Mouse (Mus musculus) hindbrain, embryonic 11.5 days (tissue): Measurements from ENCODE around the gene AC134908.4. TPM values are rescaled to one million over a fixed set of nuclear protein-coding genes. Genes with fewer than 3 reads are reported as not detected.

ENCODE experiments used
- ATAC-seq: fragments of 200-750 bp; cut with Nextera tagmentation; 2 replicates; pipeline ENCODE4 v1.8.0; 2017; ENCODE audit warnings: mild to moderate bottlenecking, moderate TSS enrichment, moderate library complexity; ENCODE audit not compliant: low FRiP score
- DNase-seq: peaks from one replicate; pipeline ENCODE4 v3.0.0-alpha.2; 2015; ENCODE audit warnings: low spot score
- H3K27ac ChIP-seq: fragments of 300-500 bp; sonication (generic); 2 replicates; pipeline ENCODE4 v1.5.1; 2014; ENCODE audit warnings: mild to moderate bottlenecking, low read depth, low read length
- H3K27me3 ChIP-seq: fragments of 300-500 bp; sonication (generic); 2 replicates; pipeline ENCODE4 v1.6.1; 2014; ENCODE audit warnings: mild to moderate bottlenecking, low read length, moderate library complexity, mixed read lengths; ENCODE audit not compliant: control insufficient read depth, insufficient read depth
- H3K36me3 ChIP-seq: fragments of 300-500 bp; sonication (generic); 2 replicates; pipeline ENCODE4 v1.6.1; 2014; ENCODE audit warnings: mild to moderate bottlenecking, low read length, moderate library complexity, mixed read lengths; ENCODE audit not compliant: control insufficient read depth, insufficient read depth
- H3K4me1 ChIP-seq: fragments of 300-500 bp; sonication (generic); replicated peaks from 2 replicates; pipeline ENCODE4 v1.6.1; 2014; ENCODE audit warnings: low read length, mixed read lengths; ENCODE audit not compliant: control insufficient read depth, insufficient read depth
- H3K4me2 ChIP-seq: fragments of 300-500 bp; sonication (generic); replicated peaks from 2 replicates; pipeline ENCODE4 v1.6.1; 2014; ENCODE audit warnings: mild to moderate bottlenecking, low read depth, low read length
- H3K4me3 ChIP-seq: fragments of 300-500 bp; sonication (generic); 2 replicates; pipeline ENCODE4 v1.5.1; 2014; ENCODE audit warnings: low read depth, low read length
- H3K9ac ChIP-seq: fragments of 300-500 bp; sonication (generic); 2 replicates; pipeline ENCODE4 v1.6.1; 2014; ENCODE audit warnings: low read depth, low read length
- H3K9me3 ChIP-seq: fragments of 300-500 bp; sonication (generic); 2 replicates; pipeline ENCODE4 v1.6.1; 2016; ENCODE audit warnings: low read length; ENCODE audit not compliant: control insufficient read depth
- WGBS: fragments of 180-500 bp; shearing (Covaris S2); extraction: QIAGEN DNeasy Blood & Tissue Kit; methylation state at CpG from one replicate; pipeline ENCODE4 v1.1.7; 2014; 5-methylcytosine and 5-hydroxymethylcytosine counted together
- polyA plus RNA-seq: library from polyadenylated mRNA; unstranded; fragments of >200 nt; fragmentation: Nextera tagmentation; extraction: Ambion mirVana; gene quantifications from 2 replicates; pipeline ENCODE4 v1.2.1, GENCODE M21; 2014

The AC134908.4 gene
- polyA plus RNA-seq, 1 experiment from 2014 or later: 0.56 TPM

DNA sequence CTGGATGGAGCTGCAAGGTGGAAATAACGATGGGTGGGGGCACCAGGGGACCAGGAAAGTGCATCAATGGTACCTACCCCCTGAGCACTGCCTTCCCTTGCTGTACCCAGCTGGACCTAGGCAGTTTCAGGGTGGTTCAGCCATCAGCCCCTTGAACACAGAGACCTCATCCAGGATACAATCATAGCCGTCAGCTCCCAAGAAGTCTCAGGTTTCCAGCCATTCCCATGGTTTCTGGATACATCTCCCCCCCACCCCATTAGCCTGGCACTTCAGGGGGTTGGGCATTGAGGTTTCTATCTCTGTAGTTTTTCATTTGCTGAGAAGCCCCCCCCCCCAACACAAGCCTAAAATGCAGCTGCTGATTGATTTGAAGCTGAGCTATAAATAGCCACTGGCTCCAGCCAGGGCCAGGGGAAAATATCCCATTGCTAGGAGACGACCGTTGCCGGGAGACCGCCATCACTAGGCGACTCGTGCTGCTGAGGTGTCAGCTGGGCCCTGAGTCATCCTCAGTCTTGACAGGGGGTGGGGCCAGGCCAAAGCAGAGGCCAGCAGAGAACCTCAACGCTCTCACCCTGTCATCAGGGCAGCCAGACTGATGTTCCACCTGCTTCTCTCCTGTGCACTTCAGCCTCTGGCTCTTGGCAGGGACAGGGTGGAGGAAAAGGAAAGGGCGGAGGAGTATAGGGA lies 7.5 kb upstream of the AC134908.4 start:
- H3K27ac ChIP-seq: peak overlapping the region; percentile 83
- H3K9me3 ChIP-seq: no peaks in the 10 kb centered on the region
- H3K4me1 ChIP-seq: peaks cover 12% of the 10 kb centered on the region; the same call in 1 of the 2 replicates
- no peak overlapping the region; the same call in 1 of the 2 replicates for H3K4me3 ChIP-seq
- no peaks in the 10 kb centered on the region for H3K36me3 ChIP-seq
- DNase-seq (peak; percentile 95), ATAC-seq (peak; percentile 95)
- H3K27me3 ChIP-seq: no peaks in the 10 kb centered on the region
- H3K9ac ChIP-seq: peak overlapping the region; percentile 36; the same call in 1 of the 2 replicates
- peak overlapping the region; percentile 16 for H3K4me2 ChIP-seq
- WGBS: 12% methylated on average over 10 of the region's 10 CpGs

DNA sequence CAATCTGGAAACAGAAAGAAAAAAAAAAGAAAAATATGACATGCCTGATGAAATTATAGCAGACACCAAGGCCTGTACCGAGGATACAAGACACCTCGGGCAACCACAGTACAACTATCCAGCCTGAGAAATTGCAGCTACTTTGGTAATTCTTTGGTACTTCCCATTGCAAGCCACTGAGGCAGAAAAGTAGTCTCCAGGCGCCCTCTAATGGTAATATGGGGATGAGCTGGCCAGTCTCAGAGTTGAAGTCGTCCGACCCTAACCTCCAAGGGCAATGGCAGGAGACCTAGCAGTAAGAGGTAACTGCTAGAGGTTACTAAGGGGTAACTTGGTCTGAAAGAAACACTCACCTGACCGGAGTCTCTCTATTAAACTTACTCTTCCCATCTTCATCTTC lies 5.6 kb upstream of the AC134908.4 start:
- no peak for ATAC-seq
- peaks cover 15% of the 10 kb centered on the region for H3K4me1 ChIP-seq
- 9% methylated on average over 6 of the region's 6 CpGs for WGBS

GRCm38 (mm10) chr17:25796951-25797369 lies 1.5 kb upstream of the AC134908.4 start, which contains the start of gene Metrn:
Metrn (minus strand) TSS chr17:25797136.
- Histone ChIP-seq H3K27ac (peak within 1 kb of the TSS; percentile 94), H3K4me2 (peak within 1 kb of the TSS; percentile 95), H3K4me1 (peaks cover 18% of the 10 kb centered on the region), H3K9me3 (no peaks in the 10 kb centered on the region), H3K27me3 (no peaks in the 10 kb centered on the region), H3K36me3 (no peaks in the 10 kb centered on the region), H3K9ac (peak within 1 kb of the TSS; percentile 82), H3K4me3 (peak within 1 kb of the TSS; percentile 80)
- WGBS: under 1% methylated on average over 23 of the region's 35 CpGs
- peak; percentile 93 for DNase-seq
- ATAC-seq: peak; percentile 67

More for the DNA sequence above, 5.6 kb upstream of the AC134908.4 start:
- H3K36me3 ChIP-seq: no peaks in the 10 kb centered on the region
- DNase-seq: peak; percentile 82
- no peak overlapping the region for H3K27ac ChIP-seq
- no peak overlapping the region for H3K4me2 ChIP-seq
- no peaks in the 10 kb centered on the region for H3K9me3 ChIP-seq
- H3K27me3 ChIP-seq: no peaks in the 10 kb centered on the region
- H3K9ac ChIP-seq: no peak overlapping the region
- no peak overlapping the region for H3K4me3 ChIP-seq

GRCm38 (mm10) chr17:25796211-25796771 lies 832 bp upstream of the AC134908.4 start:
- 0% methylated on average over 37 of the region's 37 CpGs for WGBS
- no peaks in the 10 kb centered on the region for H3K27me3 ChIP-seq
- H3K4me3 ChIP-seq: peak overlapping the region; percentile 80
- H3K9me3 ChIP-seq: no peaks in the 10 kb centered on the region
- H3K9ac ChIP-seq: peak overlapping the region; percentile 82
- peak overlapping the region; percentile 94 for H3K27ac ChIP-seq
- H3K36me3 ChIP-seq: no peaks in the 10 kb centered on the region
- peak; percentile 56 for DNase-seq
- peak overlapping the region; percentile 95 for H3K4me2 ChIP-seq
- H3K4me1 ChIP-seq: peaks cover 21% of the 10 kb centered on the region
- ATAC-seq: no peak

- 48% methylated on average over 17 of the region's 17 CpGs for WGBS
- no peak for DNase-seq
- peak overlapping the region; percentile 94 for H3K27ac ChIP-seq
- peak overlapping the region; percentile 95 for H3K4me2 ChIP-seq
- no peaks in the 10 kb centered on the region for H3K27me3 ChIP-seq
- no peaks in the 10 kb centered on the region for H3K9me3 ChIP-seq
- peak overlapping the region; percentile 82 for H3K9ac ChIP-seq
- peaks cover 23% of the 10 kb centered on the region for H3K4me1 ChIP-seq
- no peak for ATAC-seq
- no peaks in the 10 kb centered on the region for H3K36me3 ChIP-seq
- H3K4me3 ChIP-seq: peak overlapping the region; percentile 80
Observed at GRCm38 (mm10) chr17:25794998-25795397, 461 bp downstream of the AC134908.4 start.

GRCm38 (mm10) chr17:25794197-25794596 lies 1.3 kb downstream of the AC134908.4 start:
- Histone ChIP-seq H3K27ac (peak overlapping the region; percentile 94), H3K4me3 (peak overlapping the region; percentile 80; the same call in 1 of the 2 replicates), H3K4me1 (peaks cover 23% of the 10 kb centered on the region), H3K4me2 (peak overlapping the region; percentile 95), H3K9me3 (no peaks in the 10 kb centered on the region), H3K9ac (peak overlapping the region; percentile 29), H3K36me3 (no peaks in the 10 kb centered on the region), H3K27me3 (no peaks in the 10 kb centered on the region)
- 29% methylated on average over 13 of the region's 13 CpGs for WGBS
- ATAC-seq (peak; percentile 30; the same call in 1 of the 2 replicates), DNase-seq (peak; percentile 64)

DNA sequence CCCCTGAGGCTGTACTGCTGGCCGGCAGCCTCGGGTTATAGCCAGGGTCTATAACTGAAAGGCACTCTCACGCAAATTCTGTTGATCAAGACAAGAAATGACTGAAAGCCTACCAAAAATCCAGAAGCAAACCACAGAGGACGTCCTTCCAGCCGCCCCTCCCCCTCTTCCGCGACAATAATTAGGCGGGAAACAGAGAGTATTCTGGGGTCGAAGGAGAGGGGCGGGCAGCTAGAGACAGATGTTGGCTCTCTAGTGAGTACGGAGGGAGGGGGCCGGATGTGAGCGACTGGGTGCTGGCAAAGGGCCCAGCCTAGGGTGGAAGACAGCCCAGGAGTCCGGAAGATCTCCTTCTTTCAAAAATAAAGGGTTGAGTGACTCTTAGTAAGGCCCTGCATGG lies 2.8 kb downstream of the AC134908.4 start, which contains the start of gene Fam173a:
Gene Fam173a, minus strand, starts transcription at position 287 of the 400 bp plus-strand sequence.
- H3K9ac ChIP-seq: peak within 1 kb of the TSS; percentile 88
- DNase-seq (no peak), ATAC-seq (0 out of 2 replicates have a peak, but pooled peaks have one; percentile 46)
- peak within 1 kb of the TSS; percentile 78 for H3K4me3 ChIP-seq
- peak within 1 kb of the TSS; percentile 95 for H3K4me2 ChIP-seq
- under 1% methylated on average over 14 of the region's 14 CpGs for WGBS
- H3K9me3 ChIP-seq: no peaks in the 10 kb centered on the region
- peak within 1 kb of the TSS; percentile 94 for H3K27ac ChIP-seq
- peaks cover 23% of the 10 kb centered on the region for H3K4me1 ChIP-seq
- no peaks in the 10 kb centered on the region for H3K36me3 ChIP-seq
- H3K27me3 ChIP-seq: no peaks in the 10 kb centered on the region

DNA sequence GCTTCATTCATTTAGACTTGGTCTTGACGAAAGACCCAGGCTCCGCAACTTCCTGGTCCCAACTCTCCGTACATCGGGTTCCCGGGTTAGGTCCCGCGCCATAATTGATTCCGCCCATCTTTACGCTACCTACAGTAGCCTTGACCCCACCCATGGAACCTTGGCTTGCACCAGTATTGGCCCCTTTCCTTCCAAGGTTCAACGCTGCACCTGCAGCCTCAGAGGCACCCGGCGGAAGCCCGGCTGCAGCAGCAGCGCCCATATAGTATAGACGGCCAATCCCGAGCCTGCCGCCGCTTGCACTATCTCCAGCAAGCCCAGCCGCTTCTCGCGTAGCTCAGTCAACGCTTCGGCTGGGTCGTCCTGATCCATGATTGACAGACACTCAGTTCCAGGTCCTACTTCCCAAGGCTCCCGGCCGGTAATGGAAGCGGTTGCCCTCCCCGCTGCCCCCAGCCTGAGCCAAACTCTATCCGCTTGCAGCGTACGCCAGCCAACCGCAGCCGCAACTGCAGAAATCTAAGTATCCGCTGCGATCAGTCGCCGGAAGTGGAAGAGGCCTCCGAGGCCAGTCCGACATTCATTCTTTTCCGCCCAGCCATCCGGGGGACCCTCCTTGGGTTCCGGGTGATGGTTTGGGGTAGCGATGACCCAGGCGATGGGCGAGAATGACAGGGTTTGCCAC lies 3.5 kb downstream of the AC134908.4 start:
- ATAC-seq: peak; percentile 41
- DNase-seq: peak; percentile 90
- Histone ChIP-seq H3K27ac (peak overlapping the region; percentile 94), H3K36me3 (no peaks in the 10 kb centered on the region; the same call in 1 of the 2 replicates), H3K9ac (peak overlapping the region; percentile 88), H3K4me3 (peak overlapping the region; percentile 78), H3K9me3 (no peaks in the 10 kb centered on the region), H3K27me3 (no peaks in the 10 kb centered on the region), H3K4me2 (peak overlapping the region; percentile 88), H3K4me1 (peaks cover 23% of the 10 kb centered on the region)
- WGBS: under 1% methylated on average over 45 of the region's 45 CpGs
